Mouse (Mus musculus) telencephalon, adult 2 months (tissue): ENCODE measurements around the gene Gga1.

ENCODE experiments used
- DNase-seq: peaks from one replicate; pipeline ENCODE4 v3.0.0-alpha.2; 2011; ENCODE audit warnings: low read depth, low spot score

The Gga1 gene

DNA sequence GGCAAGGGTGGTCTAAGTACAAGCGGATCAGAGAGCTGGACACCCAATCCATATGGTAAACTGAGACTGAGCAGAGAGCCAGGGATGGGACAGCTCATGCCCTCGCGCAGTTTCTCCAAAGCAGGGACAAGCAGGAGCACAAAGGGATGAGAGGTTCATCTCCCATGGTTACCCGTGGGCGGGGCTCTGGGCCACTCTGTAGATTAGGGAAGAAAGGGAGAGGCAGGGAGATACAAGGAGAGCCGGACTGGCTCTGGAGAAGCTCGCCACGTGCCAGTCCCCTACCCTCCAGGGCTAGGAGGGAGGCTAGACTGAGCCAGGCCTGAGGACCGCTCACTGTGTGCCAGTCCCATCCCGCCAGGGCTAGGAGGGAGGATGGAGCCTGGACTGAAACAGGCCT is 60.3 kb downstream of the Gga1 start:
- DNase-seq, result no peak

GRCm38 (mm10) chr15:78937963-78938362 is 61.0 kb downstream of the Gga1 start:
- no peak for DNase-seq

DNA sequence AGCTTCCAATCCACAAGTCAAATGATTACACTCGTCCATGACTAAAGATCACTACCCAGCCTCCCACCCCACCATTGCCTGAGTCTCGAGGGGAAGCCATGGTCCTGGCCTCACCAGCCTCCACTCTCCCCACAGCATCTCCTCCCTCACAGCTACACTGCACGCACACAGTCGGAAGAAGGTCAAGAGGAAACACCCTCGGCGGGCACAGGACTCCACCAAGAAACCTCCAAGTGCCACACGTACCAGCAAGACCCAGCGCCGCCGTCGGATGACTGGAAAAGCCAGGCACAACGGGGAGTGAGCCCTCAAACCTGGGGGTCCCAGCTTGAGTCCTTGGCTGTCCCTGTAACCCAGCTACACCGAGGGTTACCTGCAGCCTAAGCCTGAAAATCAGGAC is 63.3 kb downstream of the Gga1 start:
- DNase-seq, result no peak

DNA sequence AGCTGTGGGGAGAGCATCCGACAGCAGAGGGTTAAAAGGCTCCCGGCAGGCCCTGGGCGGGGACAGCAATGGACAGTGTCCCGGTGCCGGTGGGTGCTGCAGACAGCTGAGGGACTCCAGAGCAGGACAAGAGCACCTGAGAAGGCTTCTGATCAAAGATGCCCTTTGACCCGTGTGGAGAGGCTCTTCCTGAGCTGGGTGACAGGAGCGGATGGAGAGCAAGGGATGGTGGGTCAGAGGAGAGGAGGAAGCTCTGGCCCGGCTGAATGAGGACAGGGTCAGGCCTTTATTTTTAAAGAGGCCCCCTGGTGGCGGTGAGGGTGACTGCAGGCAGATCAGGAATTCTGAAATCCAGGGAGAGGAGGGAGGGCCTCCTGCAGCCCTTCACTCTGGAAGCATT is 65.7 kb downstream of the Gga1 start:
- DNase-seq, result peak; percentile 19
